ENCODE assay signal across 27 mouse cellular contexts in genomic region chr14:18298874-18299273, GRCm38 (mm10). TPM values are rescaled to one million over a fixed set of nuclear protein-coding genes. Genes with fewer than 3 reads are reported as not detected.
DNase-seq lines count a peak whose midpoint lies in the region; ATAC-seq and TF ChIP-seq lines count a peak whose summit lies in the region.
"Had no signal": no experiment of that assay in that cellular context is flagged by ENCODE, and none has a peak within 500 bp of the region (broad histone marks: within the 10 kb centered on the region; RNA-seq: fewer than 3 reads in every experiment).

No protein-coding gene starts in this region.

- H3K4me1 ChIP-seq in testis, adult 2 months (ENCODE audit: control insufficient read depth, insufficient read depth, low read length), result no peaks in the 10 kb centered on the region
- H3K4me1 ChIP-seq: embryonic facial prominence, embryonic 12.5 days; embryonic facial prominence, embryonic 15.5 days; hindbrain, embryonic 10.5 days had no signal

- H3K27ac ChIP-seq in gastrocnemius, adult 2 months, result peak overlapping the region; percentile 35
- H3K27ac ChIP-seq in testis, adult 2 months (ENCODE audit: control insufficient read depth, insufficient read depth, low read depth, low read length), result no peak overlapping the region
- H3K27ac ChIP-seq: embryonic facial prominence, embryonic 12.5 days; embryonic facial prominence, embryonic 15.5 days; heart, embryonic 15.5 days; hindbrain, embryonic 10.5 days; hindbrain, embryonic 13.5 days had no signal

- TF ChIP-seq CTCF in gastrocnemius, adult 2 months (IDR thresholded peaks at IDR 0.05), result no peak
- TF ChIP-seq CTCF in testis, adult 2 months (IDR thresholded peaks at IDR 0.05; ENCODE audit: control insufficient read depth, insufficient read depth, insufficient replicate concordance, low read depth, low read length), result no peak

- intact Hi-C loops in gastrocnemius, adult 2 months (cut with DNase I), result no loop called here

- ATAC-seq in monocyte, adult 5-6 weeks (replicated peaks; ENCODE audit: insufficient number of reproducible peaks, low FRiP score, low TSS enrichment, poor library complexity, severe bottlenecking), result 0 out of 2 replicates have a peak, but pooled peaks have one; percentile 35
- ATAC-seq: forebrain, embryonic 14.5 days; forebrain, postnatal 0 days; hindbrain, embryonic 16.5 days; intestine, embryonic 16.5 days had no signal

- no peak for DNase-seq in gastrocnemius, adult 2 months
- no peak for DNase-seq in gastrocnemius, adult 8-10 months (ENCODE audit: low spot score in 2 of 2)
- no peak for DNase-seq in testis, postnatal 10 days (ENCODE audit: low spot score)
- peak; percentile 6 for DNase-seq in T-cell, adult 2 months (ENCODE audit: low spot score)
- no peak for DNase-seq in embryo, embryonic 10 days (ENCODE audit: low spot score)
- DNase-seq in c-Kit-positive CD71-positive TER-119-positive erythroid progenitor cells, embryonic 14.5 days (ENCODE audit: low spot score), result no peak
- DNase-seq: adrenal gland, adult 2 months; adrenal gland, postnatal 14 days; cerebellum, adult 18-20 months; cerebellum, adult 9-10 months; cerebellum, postnatal 14 days; forebrain, postnatal 0 days; gastrocnemius, postnatal 10 days; gastrocnemius, postnatal 36 days; heart, postnatal 10 days; heart, postnatal 36 days had no signal

- no peak for TF ChIP-seq POLR2A in testis, adult 2 months (IDR thresholded peaks at IDR 0.05; ENCODE audit: control insufficient read depth, low read depth, low read length)

- H3K27me3 ChIP-seq in testis, adult 2 months (ENCODE audit: control insufficient read depth, insufficient read depth, low read length), result no peaks in the 10 kb centered on the region
- H3K27me3 ChIP-seq: embryonic facial prominence, embryonic 12.5 days; embryonic facial prominence, embryonic 15.5 days; heart, embryonic 15.5 days; hindbrain, embryonic 13.5 days had no signal

- no peaks in the 10 kb centered on the region for H3K36me3 ChIP-seq in testis, adult 2 months (ENCODE audit: control insufficient read depth, insufficient read depth, low read length)
- H3K36me3 ChIP-seq: embryonic facial prominence, embryonic 15.5 days; heart, embryonic 12.5 days; heart, embryonic 15.5 days; hindbrain, embryonic 13.5 days had no signal

- H3K4me3 ChIP-seq in gastrocnemius, adult 2 months, result no peak overlapping the region
- peak overlapping the region; percentile 31; the same call in 1 of the 2 replicates for H3K4me3 ChIP-seq in testis, adult 2 months (ENCODE audit: control insufficient read depth, low read depth, low read length)
- H3K4me3 ChIP-seq: embryonic facial prominence, embryonic 12.5 days; embryonic facial prominence, embryonic 15.5 days; heart, embryonic 12.5 days; heart, embryonic 15.5 days; hindbrain, embryonic 10.5 days; hindbrain, embryonic 13.5 days had no signal

RNA-seq across cellular contexts. Expression of gene Rpl15, which starts 27.7 kb away (rescaled TPM):
- total RNA-seq in gastrocnemius, adult 2 months (2021), result 100 to 1,000 TPM; 519 to 581 TPM
- 100 to 1,000 TPM; 522 to 585 (median 547) TPM for total RNA-seq in gastrocnemius, adult 8-10 months (2022)
- 109 and 123 TPM in 2 replicates for polyA plus RNA-seq in testis, adult 2 months (2012; rRNA removed)
- total RNA-seq in monocyte, adult 5-6 weeks (2017), result 1,060 to 1,259 TPM (median 1,134 TPM) in 3 replicates

RNA-seq across cellular contexts. Expression of gene Nkiras1, which starts 27.9 kb away (rescaled TPM):
- total RNA-seq in gastrocnemius, adult 2 months (2021), result 10 to 100 TPM; 30.1 to 44.9 TPM
- 10 to 100 TPM; 31.0 to 33.9 (median 31.8) TPM for total RNA-seq in gastrocnemius, adult 8-10 months (2022)
- polyA plus RNA-seq in testis, adult 2 months (2012; rRNA removed), result 2.9 and 4.7 TPM in 2 replicates
- total RNA-seq in monocyte, adult 5-6 weeks (2017), result 7.8 to 25.8 TPM (median 23.2 TPM) in 3 replicates

RNA-seq across cellular contexts. Expression of gene Ube2e1, which starts 32.8 kb away (rescaled TPM):
- total RNA-seq in gastrocnemius, adult 2 months (2021), result 10 to 100 TPM; 86.5 to 95.5 TPM
- total RNA-seq in gastrocnemius, adult 8-10 months (2022), result 100 to 1,000 TPM in 2 of 4 experiments, 10 to 100 TPM in 2; 94.7 to 105 (median 99.1) TPM
- 19.4 and 27.3 TPM in 2 replicates for polyA plus RNA-seq in testis, adult 2 months (2012; rRNA removed)
- total RNA-seq in monocyte, adult 5-6 weeks (2017), result 44.2 to 61.0 TPM (median 50.6 TPM) in 3 replicates

RNA-seq across cellular contexts. Expression of gene Nr1d2, which starts 59.9 kb away (rescaled TPM):
- 10 to 100 TPM; 49.9 to 91.6 TPM for total RNA-seq in gastrocnemius, adult 2 months (2021)
- 10 to 100 TPM; 82.6 to 91.5 (median 86.0) TPM for total RNA-seq in gastrocnemius, adult 8-10 months (2022)
- 3.0 and 3.1 TPM in 2 replicates for polyA plus RNA-seq in testis, adult 2 months (2012; rRNA removed)
- 58.5 to 87.8 TPM (median 76.6 TPM) in 3 replicates for total RNA-seq in monocyte, adult 5-6 weeks (2017)
